9 mouse cellular contexts compared by ENCODE assay signal in the genomic region with DNA sequence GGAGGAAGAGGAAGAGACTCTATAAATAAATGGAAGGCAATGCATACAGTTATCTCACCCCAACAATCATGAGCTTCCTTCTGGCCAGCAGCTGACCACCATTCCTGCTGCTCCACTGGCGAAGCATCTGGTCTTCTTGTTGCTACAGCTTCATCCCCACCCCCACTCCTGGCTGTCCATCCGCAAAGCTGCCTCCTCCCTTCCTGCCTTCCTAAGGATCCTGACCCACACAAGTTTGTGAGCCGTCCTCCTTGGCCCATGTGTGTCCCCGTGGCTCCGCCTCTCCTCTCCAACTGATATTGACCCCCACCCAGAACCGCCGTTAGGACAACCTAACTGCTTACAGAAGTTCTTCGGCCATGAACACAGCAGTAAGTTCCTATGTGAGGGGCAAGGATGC. TPM values are rescaled to one million over a fixed set of nuclear protein-coding genes. Genes with fewer than 3 reads are reported as not detected.
A peak's percentile ranks its signal among the peaks of the same experiment; 100 is the strongest.
DNase-seq lines count a peak whose midpoint lies in the region; ATAC-seq lines count a peak whose summit lies in the region.
"Had no signal": no experiment of that assay in that cellular context is flagged by ENCODE, and none has a peak within 500 bp of the region (broad histone marks: within the 10 kb centered on the region; RNA-seq: fewer than 3 reads in every experiment).

No protein-coding gene starts in this region.

- 18% methylated on average over 8 of the region's 8 CpGs for WGBS in heart, embryonic 12.5 days
- WGBS in hindbrain, embryonic 12.5 days, result 45% methylated on average over 8 of the region's 8 CpGs
- 38% methylated on average over 8 of the region's 8 CpGs for WGBS in stomach, embryonic 15.5 days

- peaks cover 80% of the 10 kb centered on the region for H3K4me1 ChIP-seq in heart, embryonic 12.5 days (replicated peaks)
- peaks cover 91% of the 10 kb centered on the region for H3K4me1 ChIP-seq in megakaryocyte, embryonic 14.5 days
- peaks cover 43% of the 10 kb centered on the region for H3K4me1 ChIP-seq in hindbrain, embryonic 12.5 days
- H3K4me1 ChIP-seq in stomach, embryonic 15.5 days, result peaks cover 30% of the 10 kb centered on the region

- DNase-seq in heart, adult 11 months, result no peak
- no peak for DNase-seq in left cerebral cortex, adult 11 months (ENCODE audit: low spot score)
- no peak for DNase-seq in T-cell, adult 2 months (ENCODE audit: low spot score)
- DNase-seq: cerebellum, adult 9-11 months had no signal

- no peaks in the 10 kb centered on the region for H3K36me3 ChIP-seq in heart, embryonic 12.5 days
- peaks cover 84% of the 10 kb centered on the region for H3K36me3 ChIP-seq in megakaryocyte, embryonic 14.5 days (replicated peaks; ENCODE audit: low read length)
- H3K36me3 ChIP-seq in hindbrain, embryonic 12.5 days, result no peaks in the 10 kb centered on the region
- no peaks in the 10 kb centered on the region for H3K36me3 ChIP-seq in stomach, embryonic 15.5 days

- H3K27me3 ChIP-seq in heart, embryonic 12.5 days (replicated peaks), result no peaks in the 10 kb centered on the region
- no peaks in the 10 kb centered on the region for H3K27me3 ChIP-seq in megakaryocyte, embryonic 14.5 days (replicated peaks)
- H3K27me3 ChIP-seq in hindbrain, embryonic 12.5 days, result no peaks in the 10 kb centered on the region; the same call in 1 of the 2 replicates
- no peaks in the 10 kb centered on the region for H3K27me3 ChIP-seq in stomach, embryonic 15.5 days (replicated peaks)

- H3K4me2 ChIP-seq in heart, embryonic 12.5 days, result peak overlapping the region; percentile 51
- H3K4me2 ChIP-seq in hindbrain, embryonic 12.5 days (replicated peaks), result peak overlapping the region; percentile 39; the same call in 1 of the 2 replicates
- H3K4me2 ChIP-seq in stomach, embryonic 15.5 days, result no peak overlapping the region

- H3K27ac ChIP-seq in heart, embryonic 12.5 days (ENCODE audit: poor library complexity, severe bottlenecking), result peak overlapping the region; percentile 70
- H3K27ac ChIP-seq in hindbrain, embryonic 12.5 days, result peak overlapping the region; percentile 81
- peak overlapping the region; percentile 48; the same call in 1 of the 2 replicates for H3K27ac ChIP-seq in stomach, embryonic 15.5 days

- H3K4me3 ChIP-seq in heart, embryonic 12.5 days, result no peak overlapping the region
- peak overlapping the region; percentile 82 for H3K4me3 ChIP-seq in megakaryocyte, embryonic 14.5 days (replicated peaks)
- no peak overlapping the region for H3K4me3 ChIP-seq in hindbrain, embryonic 12.5 days
- H3K4me3 ChIP-seq in stomach, embryonic 15.5 days (replicated peaks), result no peak overlapping the region

- H3K9me3 ChIP-seq in heart, embryonic 12.5 days (replicated peaks), result no peaks in the 10 kb centered on the region
- no peaks in the 10 kb centered on the region for H3K9me3 ChIP-seq in megakaryocyte, embryonic 14.5 days
- no peaks in the 10 kb centered on the region for H3K9me3 ChIP-seq in hindbrain, embryonic 12.5 days (replicated peaks)
- no peaks in the 10 kb centered on the region for H3K9me3 ChIP-seq in stomach, embryonic 15.5 days

- no peak for ATAC-seq in heart, embryonic 12.5 days (ENCODE audit: insufficient number of reproducible peaks, low FRiP score)
- no peak for ATAC-seq in megakaryocyte, adult 5-6 weeks (ENCODE audit: poor library complexity, severe bottlenecking)
- ATAC-seq in hindbrain, embryonic 12.5 days (ENCODE audit: low FRiP score), result no peak
- ATAC-seq in stomach, embryonic 15.5 days (ENCODE audit: insufficient read depth, low FRiP score, low read depth), result no peak

- H3K9ac ChIP-seq in heart, embryonic 12.5 days, result peak overlapping the region; percentile 51; the same call in 1 of the 2 replicates
- no peak overlapping the region for H3K9ac ChIP-seq in hindbrain, embryonic 12.5 days
- no peak overlapping the region for H3K9ac ChIP-seq in stomach, embryonic 15.5 days

RNA-seq across cellular contexts. Expression of a gene that starts 16.3 kb away (rescaled TPM):
- polyA plus RNA-seq in heart, embryonic 12.5 days (2016; fragmentation: Nextera tagmentation; extraction: Ambion mirVana), result 271 and 284 TPM in 2 replicates
- polyA plus RNA-seq in megakaryocyte, embryonic 14.5 days (2012; ENCODE audit: insufficient read depth, low replicate concordance), result 946 and 2,951 TPM in 2 replicates
- 0.09 TPM in 1 of 2 replicates, not detected in the other for total RNA-seq in megakaryocyte, adult 5-6 weeks (2015)
- not detected in 2 replicates for total RNA-seq in megakaryocyte, adult 5-6 weeks (2017)
- 103 and 109 TPM in 2 replicates for polyA plus RNA-seq in hindbrain, embryonic 12.5 days (2016; fragmentation: Nextera tagmentation; extraction: Ambion mirVana)
- polyA plus RNA-seq in stomach, embryonic 15.5 days (2015; fragmentation: Nextera tagmentation; extraction: Ambion mirVana), result 70.3 and 79.2 TPM in 2 replicates
